Mouse (Mus musculus): ENCODE results near the gene Pdcl.

DNA sequence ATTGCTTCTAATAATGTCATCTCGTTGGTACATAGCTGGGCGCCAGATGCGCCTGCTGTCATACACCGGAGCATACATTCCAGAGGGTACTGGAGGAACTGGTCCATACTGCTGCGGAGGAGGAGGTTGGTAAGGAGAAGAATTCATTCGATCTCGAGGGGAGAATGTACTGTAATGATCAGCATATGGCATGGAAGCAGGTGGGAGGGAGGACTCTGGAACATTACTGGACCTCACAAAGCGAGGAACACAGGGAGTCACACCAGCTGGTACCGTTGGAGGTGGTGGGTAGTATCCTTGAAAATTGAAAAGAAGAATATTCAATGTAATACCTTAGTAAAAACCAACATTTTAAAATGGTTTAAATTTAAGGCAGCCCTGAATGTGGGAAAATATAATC is 23.8 kb upstream of the Pdcl start:
- TF ChIP-seq E2F4 (IDR thresholded peaks at IDR 0.05; ENCODE audit: insufficient read depth): no peak
- TF ChIP-seq SRF (IDR thresholded peaks at IDR 0.05; ENCODE audit: control insufficient read depth, insufficient read length, low read depth): no peak
